Mouse (Mus musculus) C2C12 (cell line): ENCODE measurements at regions not wholly inside any gene's neighbourhood (a gene's known extent, or its start where the extent isn't known, plus 50 kb on each side); places are given as distances from the start of the nearest gene placed in this dataset.

ENCODE experiments used
- H3K27me3 ChIP-seq: one replicate; pipeline ENCODE4 v1.6.1; 2011; ENCODE audit not compliant: control insufficient read depth, insufficient read depth, insufficient read length
- H3K36me3 ChIP-seq: one replicate; pipeline ENCODE4 v1.6.1; 2011; ENCODE audit not compliant: control insufficient read depth, insufficient read depth
- H3K4me3 ChIP-seq: one replicate; pipeline ENCODE4 v1.5.1; 2011; ENCODE audit warnings: mild to moderate bottlenecking, control low read depth; ENCODE audit not compliant: poor library complexity, insufficient read depth, severe bottlenecking
- H3K79me2 ChIP-seq: one replicate; pipeline ENCODE4 v1.6.1; 2011; ENCODE audit not compliant: control insufficient read depth, insufficient read depth
- H3K79me3 ChIP-seq: one replicate; pipeline ENCODE4 v1.6.1; 2011; ENCODE audit warnings: low read depth, control low read depth
- H3ac ChIP-seq: one replicate; pipeline ENCODE3; 2011; ENCODE audit warnings: low read depth; ENCODE audit not compliant: control insufficient read depth, insufficient read length
- CEBPB ChIP-seq: IDR thresholded peaks from one replicate; pipeline ENCODE4 v1.6.1; 2011; ENCODE audit warnings: low read depth, mild to moderate bottlenecking, control low read depth, moderate library complexity
- CTCF ChIP-seq: IDR thresholded peaks from one replicate; pipeline ENCODE4 v1.5.1; 2011; ENCODE audit not compliant: control insufficient read depth, insufficient read depth, insufficient read length
- FOSL1 ChIP-seq: IDR thresholded peaks from one replicate; pipeline ENCODE4 v1.8.0; 2011; ENCODE audit warnings: mild to moderate bottlenecking, low read length; ENCODE audit not compliant: poor library complexity, insufficient read depth, severe bottlenecking
- MAX ChIP-seq: IDR thresholded peaks from one replicate; pipeline ENCODE4 v1.6.1; 2011; ENCODE audit warnings: mild to moderate bottlenecking, control low read depth
- MYOD1 ChIP-seq: IDR thresholded peaks from one replicate; pipeline ENCODE4 v1.6.1; 2011; ENCODE audit warnings: low read depth; ENCODE audit not compliant: control insufficient read depth, insufficient read length
- MYOG ChIP-seq: IDR thresholded peaks from one replicate; pipeline ENCODE4 v1.6.1; 2011; ENCODE audit not compliant: control insufficient read depth, insufficient read length; ENCODE audit errors: extremely low read depth
- USF1 ChIP-seq: IDR thresholded peaks from one replicate; pipeline ENCODE4 v1.6.1; 2011; ENCODE audit warnings: low read depth, mild to moderate bottlenecking, control low read depth, moderate library complexity

DNA sequence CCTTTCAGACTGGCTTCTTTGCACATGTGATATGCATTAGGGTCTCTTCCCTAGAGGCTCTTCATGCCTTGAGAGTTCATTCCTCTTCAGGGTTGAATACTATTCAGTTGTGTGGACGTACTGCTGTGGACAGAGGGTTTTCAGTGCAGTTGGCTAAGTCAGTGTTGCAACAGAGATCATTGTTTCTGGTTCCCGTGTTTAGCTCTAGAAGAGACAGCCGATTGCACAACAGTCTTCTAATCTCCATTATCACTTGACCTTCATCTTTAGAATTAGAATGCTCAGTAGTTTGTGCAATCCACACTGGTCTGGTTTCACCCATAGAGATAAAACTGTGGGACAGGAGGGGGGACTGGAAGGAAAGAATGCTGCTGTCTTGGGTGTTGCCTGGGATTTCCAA is 381.7 kb upstream of the Runx1 start:
- no peaks in the 10 kb centered on the region for H3K79me2 ChIP-seq
- H3K27me3 ChIP-seq: no peaks in the 10 kb centered on the region
- TF ChIP-seq MAX (no peak), USF1 (no peak), CEBPB (no peak), MYOG (no peak), MYOD1 (no peak), FOSL1 (no peak), CTCF (no peak)
- no peak overlapping the region for H3ac ChIP-seq
- H3K4me3 ChIP-seq: no peak overlapping the region
- H3K36me3 ChIP-seq: no peaks in the 10 kb centered on the region
- H3K79me3 ChIP-seq: no peaks in the 10 kb centered on the region

GRCm38 (mm10) chr16:93207217-93207616 is 381.3 kb upstream of the Runx1 start:
- no peaks in the 10 kb centered on the region for H3K36me3 ChIP-seq
- no peak overlapping the region for H3ac ChIP-seq
- no peak for TF ChIP-seq USF1
- no peak for TF ChIP-seq FOSL1
- TF ChIP-seq MAX: no peak
- TF ChIP-seq CEBPB: no peak
- TF ChIP-seq CTCF: no peak
- no peak for TF ChIP-seq MYOG
- TF ChIP-seq MYOD1: no peak
- no peaks in the 10 kb centered on the region for H3K79me2 ChIP-seq
- H3K27me3 ChIP-seq: no peaks in the 10 kb centered on the region
- H3K79me3 ChIP-seq: no peaks in the 10 kb centered on the region
- H3K4me3 ChIP-seq: no peak overlapping the region

GRCm38 (mm10) chr16:93206325-93206724 is 380.4 kb upstream of the Runx1 start:
- Histone ChIP-seq H3K27me3 (no peaks in the 10 kb centered on the region), H3ac (no peak overlapping the region), H3K79me3 (no peaks in the 10 kb centered on the region), H3K79me2 (no peaks in the 10 kb centered on the region), H3K36me3 (no peaks in the 10 kb centered on the region), H3K4me3 (no peak overlapping the region)
- no peak for TF ChIP-seq CTCF
- no peak for TF ChIP-seq MYOD1
- no peak for TF ChIP-seq USF1
- no peak for TF ChIP-seq MAX
- TF ChIP-seq CEBPB: no peak
- TF ChIP-seq MYOG: no peak
- TF ChIP-seq FOSL1: no peak

DNA sequence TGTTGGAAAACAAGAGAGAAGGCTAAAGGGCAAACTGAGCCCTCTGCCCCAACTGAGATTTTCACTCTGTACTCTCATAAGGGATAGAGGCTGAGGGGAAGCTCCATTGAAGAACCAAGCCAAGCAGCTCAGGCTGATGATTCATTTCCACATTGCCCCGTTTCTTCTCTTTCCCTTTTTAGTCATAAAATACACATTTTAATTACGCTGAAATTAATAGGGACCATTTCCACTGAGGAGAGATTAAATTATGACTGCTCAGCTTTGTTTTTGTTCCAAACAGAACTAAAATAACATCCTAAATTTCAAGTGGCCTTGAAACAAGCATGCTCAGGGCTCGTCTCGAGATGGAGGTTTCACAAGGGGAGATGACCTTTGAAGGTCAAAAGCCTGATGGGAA is 378.7 kb upstream of the Runx1 start:
- no peak overlapping the region for H3K4me3 ChIP-seq
- no peaks in the 10 kb centered on the region for H3K36me3 ChIP-seq
- no peaks in the 10 kb centered on the region for H3K79me2 ChIP-seq
- TF ChIP-seq MAX: no peak
- H3K79me3 ChIP-seq: no peaks in the 10 kb centered on the region
- no peak overlapping the region for H3ac ChIP-seq
- no peaks in the 10 kb centered on the region for H3K27me3 ChIP-seq

DNA sequence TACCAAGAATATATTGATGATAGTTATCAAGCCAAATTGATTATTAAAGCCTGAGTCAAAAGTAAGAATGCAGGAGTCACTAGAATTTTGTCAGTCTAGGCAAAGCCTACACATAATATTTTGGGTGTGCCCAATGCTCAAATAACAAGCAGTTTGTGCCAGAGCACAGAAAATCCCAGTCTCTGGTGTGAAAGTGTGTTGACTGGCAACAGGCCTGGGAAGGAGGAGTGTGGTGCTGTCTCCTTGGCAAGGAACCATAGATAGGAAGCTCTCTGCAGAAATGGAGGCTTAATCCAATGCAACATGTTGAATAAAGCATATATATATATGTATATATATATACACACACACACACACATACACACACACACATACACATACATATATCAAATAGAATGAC is 376.6 kb upstream of the Runx1 start:
- Histone ChIP-seq H3ac (no peak overlapping the region), H3K4me3 (no peak overlapping the region), H3K27me3 (no peaks in the 10 kb centered on the region), H3K79me2 (no peaks in the 10 kb centered on the region), H3K36me3 (no peaks in the 10 kb centered on the region), H3K79me3 (no peaks in the 10 kb centered on the region)
- TF ChIP-seq FOSL1: no peak
- TF ChIP-seq MYOD1: no peak
- no peak for TF ChIP-seq CTCF
- TF ChIP-seq USF1: no peak
- TF ChIP-seq CEBPB: no peak
- TF ChIP-seq MYOG: no peak
- TF ChIP-seq MAX: no peak

GRCm38 (mm10) chr16:93197300-93197699 is 371.4 kb upstream of the Runx1 start:
- no peaks in the 10 kb centered on the region for H3K79me2 ChIP-seq
- H3K4me3 ChIP-seq: no peak overlapping the region
- TF ChIP-seq MYOG: no peak
- TF ChIP-seq CEBPB: no peak
- TF ChIP-seq MAX: no peak
- no peak for TF ChIP-seq FOSL1
- TF ChIP-seq MYOD1: no peak
- TF ChIP-seq USF1: no peak
- no peak for TF ChIP-seq CTCF
- H3K36me3 ChIP-seq: no peaks in the 10 kb centered on the region
- H3K79me3 ChIP-seq: no peaks in the 10 kb centered on the region
- H3K27me3 ChIP-seq: no peaks in the 10 kb centered on the region
- H3ac ChIP-seq: no peak overlapping the region
